Mouse (Mus musculus) embryonic facial prominence, embryonic 14.5 days (tissue): Measurements from ENCODE around the gene Kcnh7. TPM values are rescaled to one million over a fixed set of nuclear protein-coding genes. Genes with fewer than 3 reads are reported as not detected.

Experiments
- ATAC-seq: fragments of 200-750 bp; cut with Nextera tagmentation; 2 replicates; pipeline ENCODE4 v1.8.0; 2017; ENCODE audit warnings: low read depth, moderate number of reproducible peaks, moderate TSS enrichment
- DNase-seq: peaks from one replicate; pipeline ENCODE4 v3.0.0-alpha.2; 2015; ENCODE audit warnings: low spot score
- H3K27ac ChIP-seq: fragments of 300-500 bp; sonication (generic); replicated peaks from 2 replicates; pipeline ENCODE4 v1.5.1; 2014; ENCODE audit warnings: low read depth, mild to moderate bottlenecking, low read length, moderate library complexity
- H3K27me3 ChIP-seq: fragments of 300-500 bp; sonication (generic); replicated peaks from 2 replicates; pipeline ENCODE4 v1.6.1; 2014; ENCODE audit warnings: low read length; ENCODE audit not compliant: control insufficient read depth, insufficient read depth
- H3K36me3 ChIP-seq: fragments of 300-500 bp; sonication (generic); 2 replicates; pipeline ENCODE4 v1.6.1; 2014; ENCODE audit warnings: low read length, mixed read lengths; ENCODE audit not compliant: control insufficient read depth, insufficient read depth
- H3K4me1 ChIP-seq: fragments of 300-500 bp; sonication (generic); 2 replicates; pipeline ENCODE4 v1.6.1; 2014; ENCODE audit warnings: antibody characterized with exemption, low read length; ENCODE audit not compliant: control insufficient read depth, insufficient read depth
- H3K4me2 ChIP-seq: fragments of 300-500 bp; sonication (generic); 2 replicates; pipeline ENCODE4 v1.6.1; 2014; ENCODE audit warnings: low read depth, mild to moderate bottlenecking, low read length, moderate library complexity, mixed read lengths
- H3K4me3 ChIP-seq: fragments of 300-500 bp; sonication (generic); 2 replicates; pipeline ENCODE4 v1.5.1; 2014; ENCODE audit warnings: low read depth, mild to moderate bottlenecking, low read length
- H3K9ac ChIP-seq: fragments of 300-500 bp; sonication (generic); 2 replicates; pipeline ENCODE4 v1.6.1; 2014; ENCODE audit warnings: low read depth, mild to moderate bottlenecking, low read length, moderate library complexity, mixed read lengths
- H3K9me3 ChIP-seq: fragments of 300-500 bp; sonication (generic); 2 replicates; pipeline ENCODE4 v1.6.1; 2016; ENCODE audit warnings: low read length; ENCODE audit not compliant: control insufficient read depth
- WGBS: fragments of 180-500 bp; shearing (Covaris S2); extraction: QIAGEN DNeasy Blood & Tissue Kit; methylation state at CpG from one replicate; pipeline ENCODE4 v1.1.7; 2014; 5-methylcytosine and 5-hydroxymethylcytosine counted together
- polyA plus RNA-seq: library from polyadenylated mRNA; unstranded; fragments of >200 nt; fragmentation: Nextera tagmentation; extraction: Ambion mirVana; gene quantifications from 2 replicates; pipeline ENCODE4 v1.2.1, GENCODE M21; 2014

The Kcnh7 gene
- polyA plus RNA-seq, 1 experiment from 2014 or later, result 0.72 TPM

- H3K27ac ChIP-seq, result no peak overlapping the region
- WGBS, result 83% methylated on average over 4 of the region's 4 CpGs
- H3K4me3 ChIP-seq, result no peak overlapping the region
- H3K36me3 ChIP-seq, result no peaks in the 10 kb centered on the region
- no peak for ATAC-seq
- no peaks in the 10 kb centered on the region for H3K27me3 ChIP-seq
- H3K4me2 ChIP-seq, result no peak overlapping the region
- DNase-seq, result no peak
- no peaks in the 10 kb centered on the region for H3K4me1 ChIP-seq
- H3K9ac ChIP-seq, result no peak overlapping the region
- no peaks in the 10 kb centered on the region for H3K9me3 ChIP-seq
Measured at GRCm38 (mm10) chr2:63009141-63009540, 174.9 kb downstream of the Kcnh7 start.

GRCm38 (mm10) chr2:63002784-63003183 is 181.3 kb downstream of the Kcnh7 start:
- Histone ChIP-seq H3K4me1 (no peaks in the 10 kb centered on the region), H3K9me3 (no peaks in the 10 kb centered on the region), H3K27ac (no peak overlapping the region), H3K4me2 (no peak overlapping the region), H3K4me3 (no peak overlapping the region), H3K9ac (no peak overlapping the region), H3K27me3 (no peaks in the 10 kb centered on the region), H3K36me3 (no peaks in the 10 kb centered on the region)
- DNase-seq, result no peak
- ATAC-seq, result no peak
- 77% methylated on average over 1 of the region's 1 CpGs for WGBS

DNA sequence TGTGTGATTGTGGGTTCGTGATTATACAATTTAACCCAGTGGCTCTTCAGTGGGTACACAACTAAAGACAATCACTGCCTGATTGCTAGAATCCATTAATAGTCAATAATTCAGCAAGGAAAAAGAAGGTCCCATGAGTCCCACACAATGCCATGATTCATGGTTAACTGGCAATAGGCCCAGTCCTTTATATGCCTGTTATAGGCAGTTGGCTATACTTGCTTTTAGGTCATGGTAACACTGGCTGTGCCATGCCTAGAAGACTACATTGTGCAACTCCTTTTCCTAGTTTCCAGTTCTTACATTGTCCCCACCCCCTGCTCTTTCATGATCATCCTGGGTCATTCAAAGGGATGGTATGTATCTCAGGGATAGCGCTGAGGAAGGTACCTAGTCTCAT is 186.4 kb downstream of the Kcnh7 start:
- Histone ChIP-seq H3K9ac (no peak overlapping the region), H3K27me3 (no peaks in the 10 kb centered on the region), H3K4me1 (no peaks in the 10 kb centered on the region), H3K4me3 (no peak overlapping the region), H3K4me2 (no peak overlapping the region), H3K9me3 (no peaks in the 10 kb centered on the region), H3K27ac (no peak overlapping the region), H3K36me3 (no peaks in the 10 kb centered on the region)
- ATAC-seq, result no peak
- no peak for DNase-seq
- WGBS, result 93% methylated on average over 2 of the region's 2 CpGs

DNA sequence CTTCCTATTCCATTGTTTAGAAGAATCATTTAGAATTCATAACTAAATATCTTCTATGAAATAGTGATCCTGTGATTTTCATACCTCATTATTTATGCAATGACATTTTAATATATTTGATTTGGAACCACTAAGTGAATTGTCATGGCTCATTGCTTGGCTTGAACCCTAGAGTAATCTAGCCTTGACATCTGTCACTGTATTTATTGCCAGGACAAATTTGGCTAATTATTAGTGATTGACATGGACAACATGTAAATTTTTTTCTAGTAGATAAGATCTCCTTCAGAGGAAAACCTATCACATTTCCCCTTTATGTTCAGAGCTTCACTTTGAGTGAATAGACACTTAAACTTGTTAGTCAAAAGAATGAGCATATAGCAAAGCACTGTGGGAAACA is 195.5 kb downstream of the Kcnh7 start:
- Histone ChIP-seq H3K36me3 (no peaks in the 10 kb centered on the region), H3K4me2 (no peak overlapping the region), H3K27me3 (no peaks in the 10 kb centered on the region), H3K4me3 (no peak overlapping the region), H3K27ac (no peak overlapping the region), H3K4me1 (no peaks in the 10 kb centered on the region), H3K9me3 (no peaks in the 10 kb centered on the region), H3K9ac (no peak overlapping the region)
- no peak for ATAC-seq
- no peak for DNase-seq

GRCm38 (mm10) chr2:62983936-62984335 is 200.2 kb downstream of the Kcnh7 start:
- DNase-seq, result no peak
- no peak overlapping the region for H3K4me2 ChIP-seq
- ATAC-seq, result no peak
- H3K9ac ChIP-seq, result no peak overlapping the region
- 68% methylated on average over 2 of the region's 2 CpGs for WGBS
- no peak overlapping the region for H3K4me3 ChIP-seq
- H3K36me3 ChIP-seq, result no peaks in the 10 kb centered on the region
- no peaks in the 10 kb centered on the region for H3K9me3 ChIP-seq
- H3K4me1 ChIP-seq, result no peaks in the 10 kb centered on the region
- no peaks in the 10 kb centered on the region for H3K27me3 ChIP-seq
- H3K27ac ChIP-seq, result no peak overlapping the region

- Histone ChIP-seq H3K36me3 (no peaks in the 10 kb centered on the region), H3K9me3 (0 out of 2 replicates have a peak, but pooled peaks cover 3% of the 10 kb centered on the region), H3K9ac (no peak overlapping the region), H3K4me3 (no peak overlapping the region), H3K4me1 (no peaks in the 10 kb centered on the region), H3K4me2 (no peak overlapping the region), H3K27me3 (no peaks in the 10 kb centered on the region), H3K27ac (no peak overlapping the region)
- ATAC-seq (no peak), DNase-seq (no peak)
- WGBS, result 85% methylated on average over 1 of the region's 1 CpGs
Measured at GRCm38 (mm10) chr2:62935273-62935874, 248.7 kb downstream of the Kcnh7 start.

DNA sequence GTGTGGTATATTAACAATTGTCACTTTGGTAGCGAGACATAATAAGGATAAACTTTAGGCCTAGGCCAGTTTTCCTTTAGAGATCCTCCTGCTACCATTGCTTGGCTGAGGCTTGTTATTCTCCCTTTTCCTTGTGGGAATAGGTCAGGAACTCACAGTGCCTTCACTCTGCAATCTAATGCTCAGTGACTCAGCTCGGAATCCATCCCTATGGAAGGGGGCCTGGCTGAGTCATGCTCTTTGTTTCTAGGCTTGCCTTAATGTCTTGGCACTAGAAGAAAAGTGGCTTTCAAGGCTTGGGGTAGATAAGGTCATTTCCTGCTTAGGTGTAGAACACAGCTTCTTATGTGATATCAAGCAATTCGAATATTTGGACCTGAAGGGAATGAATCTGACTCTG is 255.6 kb downstream of the Kcnh7 start:
- Histone ChIP-seq H3K9ac (no peak overlapping the region), H3K9me3 (no peaks in the 10 kb centered on the region), H3K4me2 (no peak overlapping the region), H3K4me1 (no peaks in the 10 kb centered on the region), H3K27ac (no peak overlapping the region), H3K27me3 (no peaks in the 10 kb centered on the region), H3K4me3 (no peak overlapping the region), H3K36me3 (no peaks in the 10 kb centered on the region)
- DNase-seq (no peak), ATAC-seq (no peak)
- WGBS, result 73% methylated on average over 3 of the region's 3 CpGs

- DNase-seq (no peak), ATAC-seq (no peak)
- Histone ChIP-seq H3K9me3 (no peaks in the 10 kb centered on the region), H3K27ac (no peak overlapping the region), H3K27me3 (no peaks in the 10 kb centered on the region), H3K4me2 (no peak overlapping the region), H3K4me1 (no peaks in the 10 kb centered on the region), H3K36me3 (no peaks in the 10 kb centered on the region), H3K4me3 (no peak overlapping the region), H3K9ac (no peak overlapping the region)
- 58% methylated on average over 3 of the region's 3 CpGs for WGBS
Measured at GRCm38 (mm10) chr2:62928065-62928464, 256.0 kb downstream of the Kcnh7 start.

DNA sequence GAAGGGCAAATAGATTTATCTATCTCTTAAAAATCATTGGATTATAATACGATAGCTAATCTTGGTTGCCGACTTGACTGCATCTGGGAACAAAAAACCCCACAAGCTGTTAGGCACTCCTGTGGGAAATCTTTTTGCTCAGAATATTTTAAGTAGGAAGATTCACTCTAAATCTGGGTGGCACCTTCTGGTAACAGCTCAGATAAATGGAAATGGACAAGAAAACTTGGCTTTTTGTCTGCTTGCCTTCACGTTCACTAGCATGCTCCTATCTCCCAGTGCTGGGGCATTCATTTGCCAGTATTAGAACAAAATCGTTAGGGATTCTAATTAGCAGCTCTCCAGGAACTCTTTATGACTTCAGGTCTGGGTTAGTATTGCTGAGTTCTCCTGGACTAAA is 260.3 kb downstream of the Kcnh7 start:
- no peaks in the 10 kb centered on the region for H3K9me3 ChIP-seq
- no peak overlapping the region for H3K4me3 ChIP-seq
- no peak for ATAC-seq
- no peaks in the 10 kb centered on the region for H3K27me3 ChIP-seq
- DNase-seq, result no peak
- H3K4me1 ChIP-seq, result no peaks in the 10 kb centered on the region
- H3K36me3 ChIP-seq, result no peaks in the 10 kb centered on the region
- 83% methylated on average over 4 of the region's 4 CpGs for WGBS
- no peak overlapping the region for H3K27ac ChIP-seq
- H3K9ac ChIP-seq, result no peak overlapping the region
- H3K4me2 ChIP-seq, result no peak overlapping the region
